Comparison of ENCODE assay signal across 21 mouse cellular contexts in the genomic region with DNA sequence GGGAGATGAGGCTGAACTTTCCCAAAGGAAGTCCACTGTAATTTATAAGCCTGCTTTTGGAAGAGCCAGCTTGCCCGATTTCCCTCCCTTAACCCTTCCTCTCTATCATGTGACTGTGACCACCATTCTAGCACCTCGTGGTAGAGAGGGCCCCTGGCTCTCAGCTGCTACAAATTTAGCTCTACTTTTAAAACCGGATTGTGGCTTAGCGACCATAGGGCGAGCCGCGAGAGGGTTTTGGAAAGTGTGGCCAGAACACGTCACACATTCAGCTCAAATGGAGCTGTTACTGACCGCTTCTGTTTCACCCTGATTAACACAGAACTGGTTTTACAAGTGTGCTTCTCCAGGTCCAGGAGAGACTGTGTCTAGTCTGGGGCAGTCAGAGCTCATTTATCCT. TPM values are rescaled to one million over a fixed set of nuclear protein-coding genes. Genes with fewer than 3 reads are reported as not detected.
A peak's percentile ranks its signal among the peaks of the same experiment; 100 is the strongest.
DNase-seq lines count a peak whose midpoint lies in the region; ATAC-seq and TF ChIP-seq lines count a peak whose summit lies in the region.
"Had no signal": no experiment of that assay in that cellular context is flagged by ENCODE, and none has a peak within 500 bp of the region (broad histone marks: within the 10 kb centered on the region; RNA-seq: fewer than 3 reads in every experiment).

No protein-coding gene starts in this region.

- no peak for TF ChIP-seq CTCF in thymus, adult 2 months (IDR thresholded peaks at IDR 0.05; ENCODE audit: borderline replicate concordance, control insufficient read depth, extremely low read depth, insufficient read depth, low read length, poor library complexity)

- H3K9me3 ChIP-seq in midbrain, embryonic 11.5 days (ENCODE audit: control insufficient read depth, low read length), result no peaks in the 10 kb centered on the region
- H3K9me3 ChIP-seq in midbrain, embryonic 10.5 days (replicated peaks), result 0 out of 2 replicates have a peak, but pooled peaks cover 3% of the 10 kb centered on the region
- H3K9me3 ChIP-seq in hindbrain, embryonic 11.5 days (ENCODE audit: control insufficient read depth, low read length), result no peaks in the 10 kb centered on the region
- H3K9me3 ChIP-seq: embryonic facial prominence, embryonic 13.5 days; forebrain, embryonic 13.5 days had no signal

- no peak overlapping the region for H3K9ac ChIP-seq in midbrain, embryonic 11.5 days (ENCODE audit: low read length)
- no peak overlapping the region for H3K9ac ChIP-seq in hindbrain, embryonic 11.5 days (ENCODE audit: low read depth, low read length)
- H3K9ac ChIP-seq: embryonic facial prominence, embryonic 13.5 days; forebrain, embryonic 13.5 days; forebrain, postnatal 0 days; heart, embryonic 12.5 days had no signal

- no peak overlapping the region for H3K4me3 ChIP-seq in midbrain, embryonic 11.5 days (ENCODE audit: low read depth, low read length)
- no peak overlapping the region for H3K4me3 ChIP-seq in midbrain, embryonic 10.5 days
- no peak overlapping the region for H3K4me3 ChIP-seq in thymus, adult 2 months (ENCODE audit: control insufficient read depth, insufficient read depth, low read length)
- H3K4me3 ChIP-seq in hindbrain, embryonic 11.5 days (ENCODE audit: low read depth, low read length), result no peak overlapping the region
- H3K4me3 ChIP-seq: embryonic facial prominence, embryonic 13.5 days; forebrain, embryonic 13.5 days; heart, embryonic 12.5 days; hindbrain, embryonic 10.5 days had no signal

- TF ChIP-seq POLR2A in thymus, adult 2 months (IDR thresholded peaks at IDR 0.05; ENCODE audit: control insufficient read depth, extremely low read depth, insufficient read depth, low read length, poor library complexity), result no peak

- no peak overlapping the region for H3K4me2 ChIP-seq in midbrain, embryonic 11.5 days
- no peak overlapping the region for H3K4me2 ChIP-seq in hindbrain, embryonic 11.5 days (replicated peaks; ENCODE audit: low read depth, low read length)
- H3K4me2 ChIP-seq: embryonic facial prominence, embryonic 13.5 days; forebrain, embryonic 13.5 days; heart, embryonic 12.5 days had no signal

- no peaks in the 10 kb centered on the region for H3K4me1 ChIP-seq in midbrain, embryonic 11.5 days (ENCODE audit: control insufficient read depth, insufficient read depth, low read length)
- no peaks in the 10 kb centered on the region for H3K4me1 ChIP-seq in midbrain, embryonic 10.5 days
- H3K4me1 ChIP-seq in thymus, adult 2 months (replicated peaks; ENCODE audit: control insufficient read depth, insufficient read depth, low read length), result peaks cover 15% of the 10 kb centered on the region
- H3K4me1 ChIP-seq in hindbrain, embryonic 11.5 days (replicated peaks; ENCODE audit: control insufficient read depth, insufficient read depth, low read length), result no peaks in the 10 kb centered on the region
- H3K4me1 ChIP-seq: embryonic facial prominence, embryonic 13.5 days; forebrain, embryonic 13.5 days; hindbrain, embryonic 10.5 days had no signal

- DNase-seq in midbrain, embryonic 11.5 days (ENCODE audit: low spot score, missing footprints), result peak; percentile 21
- no peak for DNase-seq in midbrain, embryonic 10.5 days (ENCODE audit: low spot score)
- DNase-seq in thymus, adult 2 months, result no peak
- DNase-seq in thymus, postnatal 0 days (ENCODE audit: low spot score), result no peak
- peak; percentile 22 for DNase-seq in T-cell, adult 2 months (ENCODE audit: low spot score)
- DNase-seq in right cerebral cortex, adult 2 months (ENCODE audit: low spot score in 2 of 2), result no peak
- no peak for DNase-seq in hindbrain, embryonic 11.5 days (ENCODE audit: low spot score)
- DNase-seq: adrenal gland, adult 2 months; adrenal gland, postnatal 25 days; cerebellum, adult 18-20 months; cerebellum, adult 9-11 months; cerebellum, postnatal 36 days; forebrain, postnatal 0 days; gastrocnemius, postnatal 14 days had no signal

- no peaks in the 10 kb centered on the region for H3K27me3 ChIP-seq in midbrain, embryonic 11.5 days (ENCODE audit: control insufficient read depth, insufficient read depth, low read length)
- H3K27me3 ChIP-seq in midbrain, embryonic 10.5 days (ENCODE audit: low read depth, poor library complexity, severe bottlenecking), result no peaks in the 10 kb centered on the region
- H3K27me3 ChIP-seq in thymus, adult 2 months (ENCODE audit: control insufficient read depth, insufficient read depth, low read length), result no peaks in the 10 kb centered on the region
- no peaks in the 10 kb centered on the region for H3K27me3 ChIP-seq in hindbrain, embryonic 11.5 days (ENCODE audit: control insufficient read depth, insufficient read depth, low read length)
- H3K27me3 ChIP-seq: embryonic facial prominence, embryonic 13.5 days; forebrain, embryonic 13.5 days; heart, embryonic 12.5 days; Patski had no signal

- ATAC-seq in midbrain, embryonic 11.5 days (ENCODE audit: low FRiP score), result no peak
- ATAC-seq in neutrophil, adult 5-6 weeks (ENCODE audit: extremely low read depth, insufficient number of reproducible peaks, low FRiP score, poor library complexity, severe bottlenecking), result 0 out of 2 replicates have a peak, but pooled peaks have one; percentile 2
- no peak for ATAC-seq in hindbrain, embryonic 11.5 days (ENCODE audit: low FRiP score)
- ATAC-seq: forebrain, embryonic 13.5 days; forebrain, postnatal 0 days; Patski had no signal

- no peak overlapping the region for H3K27ac ChIP-seq in midbrain, embryonic 11.5 days (ENCODE audit: low read depth, low read length)
- no peak overlapping the region for H3K27ac ChIP-seq in midbrain, embryonic 10.5 days (replicated peaks)
- peak overlapping the region; percentile 7; the same call in 1 of the 2 replicates for H3K27ac ChIP-seq in thymus, adult 2 months (ENCODE audit: control insufficient read depth, insufficient read depth, low read length)
- H3K27ac ChIP-seq in hindbrain, embryonic 11.5 days (ENCODE audit: low read depth, low read length), result no peak overlapping the region
- H3K27ac ChIP-seq: embryonic facial prominence, embryonic 13.5 days; forebrain, embryonic 13.5 days; hindbrain, embryonic 10.5 days had no signal

- no peaks in the 10 kb centered on the region for H3K36me3 ChIP-seq in midbrain, embryonic 11.5 days (ENCODE audit: control insufficient read depth, insufficient read depth, low read length)
- H3K36me3 ChIP-seq in midbrain, embryonic 10.5 days, result no peaks in the 10 kb centered on the region
- no peaks in the 10 kb centered on the region for H3K36me3 ChIP-seq in thymus, adult 2 months (ENCODE audit: control insufficient read depth, insufficient read depth, low read length)
- no peaks in the 10 kb centered on the region for H3K36me3 ChIP-seq in hindbrain, embryonic 11.5 days (ENCODE audit: control insufficient read depth, insufficient read depth, low read length)
- H3K36me3 ChIP-seq: embryonic facial prominence, embryonic 13.5 days; heart, embryonic 12.5 days; hindbrain, embryonic 10.5 days had no signal

- WGBS in midbrain, embryonic 11.5 days, result 90% methylated on average over 9 of the region's 9 CpGs
- WGBS in midbrain, embryonic 10.5 days, result 92% methylated on average over 9 of the region's 9 CpGs
- 55% methylated on average over 9 of the region's 9 CpGs for WGBS in thymus, adult 2 months
- 89% methylated on average over 9 of the region's 9 CpGs for whole genome bisulfite sequencing in hindbrain, embryonic 11.5 days

RNA-seq across cellular contexts. Expression of gene Gabrr1, which starts 21.0 kb away (rescaled TPM):
- 0.14 TPM in 1 of 2 replicates, not detected in the other for polyA plus RNA-seq in midbrain, embryonic 11.5 days (2014; fragmentation: Nextera tagmentation; extraction: Ambion mirVana)
- polyA plus RNA-seq in midbrain, embryonic 10.5 days (2016; fragmentation: Nextera tagmentation; extraction: Ambion mirVana), result 0.07 TPM in 1 of 2 replicates, not detected in the other
- 0.09 and 0.18 TPM in 2 replicates for polyA plus RNA-seq in thymus, adult 2 months (2012; rRNA removed)
- polyA plus RNA-seq in thymus, postnatal 0 days (2015; fragmentation: Nextera tagmentation; extraction: Ambion mirVana), result 0.09 TPM in 1 of 2 replicates, not detected in the other
- total RNA-seq in neutrophil, adult 5-6 weeks (2017), result not detected in 2 replicates
- polyA plus RNA-seq in hindbrain, embryonic 11.5 days (2014; fragmentation: Nextera tagmentation; extraction: Ambion mirVana), result not detected in 2 replicates
- total RNA-seq: adrenal gland, postnatal 25 days; gastrocnemius, postnatal 14 days; granulocyte monocyte progenitor cell, adult 5-6 weeks had no signal
- polyA plus RNA-seq: adrenal gland, adult 2 months; embryonic facial prominence, embryonic 13.5 days; forebrain, embryonic 13.5 days; Patski had no signal

RNA-seq across cellular contexts. Expression of gene Gabrr2, which starts 48.6 kb away (rescaled TPM):
- 0.26 and 0.30 TPM in 2 replicates for polyA plus RNA-seq in midbrain, embryonic 11.5 days (2014; fragmentation: Nextera tagmentation; extraction: Ambion mirVana)
- 0.24 and 0.39 TPM in 2 replicates for polyA plus RNA-seq in midbrain, embryonic 10.5 days (2016; fragmentation: Nextera tagmentation; extraction: Ambion mirVana)
- 3.0 and 3.9 TPM in 2 replicates for polyA plus RNA-seq in thymus, adult 2 months (2012; rRNA removed)
- polyA plus RNA-seq in thymus, postnatal 0 days (2015; fragmentation: Nextera tagmentation; extraction: Ambion mirVana), result 0.84 and 1.6 TPM in 2 replicates
- total RNA-seq in neutrophil, adult 5-6 weeks (2017), result 0.81 TPM in 1 of 2 replicates, not detected in the other
- polyA plus RNA-seq in hindbrain, embryonic 11.5 days (2014; fragmentation: Nextera tagmentation; extraction: Ambion mirVana), result 0.39 TPM in 1 of 2 replicates, not detected in the other
- total RNA-seq: adrenal gland, adult 2 months; forebrain, postnatal 0 days; granulocyte monocyte progenitor cell, adult 5-6 weeks had no signal
- polyA plus RNA-seq: forebrain, postnatal 0 days had no signal

Comparison
In these comparisons a context has a peak if more than half of its experiments do, and no peak if none do; other contexts are left out.
1. DNase-seq: peak in midbrain, embryonic 11.5 days (single experiment) and T-cell, adult 2 months (single experiment); none in midbrain, embryonic 10.5 days (single experiment), thymus, adult 2 months (single experiment), thymus, postnatal 0 days (single experiment), right cerebral cortex, adult 2 months (0 of 2) and hindbrain, embryonic 11.5 days (single experiment).